ENCODE assay signal across 19 mouse cellular contexts in genomic region chr2:35133891-35134290, GRCm38 (mm10). TPM values are rescaled to one million over a fixed set of nuclear protein-coding genes. Genes with fewer than 3 reads are reported as not detected.
DNase-seq lines count a peak whose midpoint lies in the region; ATAC-seq and TF ChIP-seq lines count a peak whose summit lies in the region.
"Had no signal": no experiment of that assay in that cellular context is flagged by ENCODE, and none has a peak within 500 bp of the region (broad histone marks: within the 10 kb centered on the region; RNA-seq: fewer than 3 reads in every experiment).

No protein-coding gene starts in this region.

- no peak overlapping the region for H3K4me2 ChIP-seq in forebrain, embryonic 14.5 days (ENCODE audit: low read length)
- no peak overlapping the region for H3K4me2 ChIP-seq in forebrain, embryonic 15.5 days (replicated peaks)
- no peak overlapping the region for H3K4me2 ChIP-seq in lung, embryonic 14.5 days
- no peak overlapping the region for H3K4me2 ChIP-seq in midbrain, embryonic 11.5 days
- H3K4me2 ChIP-seq in midbrain, postnatal 0 days (ENCODE audit: low read depth, low read length, poor library complexity, severe bottlenecking): no peak overlapping the region

- H3K9ac ChIP-seq in forebrain, embryonic 14.5 days (ENCODE audit: low read length): no peak overlapping the region
- H3K9ac ChIP-seq in forebrain, embryonic 15.5 days (replicated peaks): no peak overlapping the region
- H3K9ac ChIP-seq in lung, embryonic 14.5 days: no peak overlapping the region
- no peak overlapping the region for H3K9ac ChIP-seq in midbrain, embryonic 11.5 days (ENCODE audit: low read length)
- no peak overlapping the region for H3K9ac ChIP-seq in midbrain, postnatal 0 days (replicated peaks; ENCODE audit: low read length, poor library complexity, severe bottlenecking)
- H3K9ac ChIP-seq: embryonic facial prominence, embryonic 12.5 days; forebrain, postnatal 0 days had no signal

- no peaks in the 10 kb centered on the region for H3K9me3 ChIP-seq in forebrain, embryonic 14.5 days (replicated peaks; ENCODE audit: control insufficient read depth, low read length)
- no peaks in the 10 kb centered on the region for H3K9me3 ChIP-seq in forebrain, embryonic 15.5 days
- H3K9me3 ChIP-seq in lung, embryonic 14.5 days (ENCODE audit: low read depth, low read length): no peaks in the 10 kb centered on the region
- no peaks in the 10 kb centered on the region for H3K9me3 ChIP-seq in midbrain, embryonic 11.5 days (ENCODE audit: control insufficient read depth, low read length)
- H3K9me3 ChIP-seq in midbrain, postnatal 0 days (ENCODE audit: low read length): no peaks in the 10 kb centered on the region
- H3K9me3 ChIP-seq: embryonic facial prominence, embryonic 10.5 days; embryonic facial prominence, embryonic 12.5 days had no signal

- no peak for ATAC-seq in forebrain, embryonic 14.5 days
- no peak for ATAC-seq in forebrain, embryonic 15.5 days (replicated peaks)
- ATAC-seq in lung, embryonic 14.5 days (ENCODE audit: insufficient read depth): no peak
- ATAC-seq in midbrain, embryonic 11.5 days (ENCODE audit: low FRiP score): no peak
- ATAC-seq in midbrain, postnatal 0 days (ENCODE audit: low FRiP score): no peak
- ATAC-seq: forebrain, postnatal 0 days had no signal

- H3K27ac ChIP-seq in forebrain, embryonic 14.5 days (ENCODE audit: low read depth, low read length): no peak overlapping the region
- H3K27ac ChIP-seq in forebrain, embryonic 15.5 days (replicated peaks): no peak overlapping the region
- H3K27ac ChIP-seq in lung, embryonic 14.5 days (ENCODE audit: low read depth): no peak overlapping the region
- H3K27ac ChIP-seq in midbrain, embryonic 11.5 days (ENCODE audit: low read depth, low read length): no peak overlapping the region
- H3K27ac ChIP-seq in midbrain, postnatal 0 days (ENCODE audit: low read depth, low read length): no peak overlapping the region
- H3K27ac ChIP-seq: embryonic facial prominence, embryonic 10.5 days; embryonic facial prominence, embryonic 12.5 days had no signal

- DNase-seq in forebrain, embryonic 14.5 days (ENCODE audit: low spot score): peak; percentile 6
- DNase-seq in lung, embryonic 14.5 days: peak; percentile 54
- DNase-seq in lung, adult 18-20 months: no peak
- DNase-seq in midbrain, embryonic 11.5 days (ENCODE audit: low spot score, missing footprints): peak; percentile 66
- no peak for DNase-seq in midbrain, postnatal 0 days (ENCODE audit: low spot score)
- no peak for DNase-seq in right cerebral cortex, postnatal 36 days (ENCODE audit: low spot score in 2 of 2)
- DNase-seq: adrenal gland, adult 2 months; adrenal gland, postnatal 10 days; adrenal gland, postnatal 25 days; cerebellum, adult 11-12 months; cerebellum, adult 2 months; cerebellum, adult 9-10 months; cerebellum, postnatal 10 days; cerebellum, postnatal 25 days; forebrain, postnatal 0 days had no signal

- peaks cover 42% of the 10 kb centered on the region for H3K36me3 ChIP-seq in forebrain, embryonic 14.5 days (ENCODE audit: control insufficient read depth, insufficient read depth, low read length)
- H3K36me3 ChIP-seq in forebrain, embryonic 15.5 days: peaks cover 42% of the 10 kb centered on the region
- peaks cover 38% of the 10 kb centered on the region for H3K36me3 ChIP-seq in lung, embryonic 14.5 days (ENCODE audit: insufficient read depth)
- peaks cover 12% of the 10 kb centered on the region for H3K36me3 ChIP-seq in midbrain, embryonic 11.5 days (ENCODE audit: control insufficient read depth, insufficient read depth, low read length)
- peaks cover 21% of the 10 kb centered on the region; the same call in 1 of the 2 replicates for H3K36me3 ChIP-seq in midbrain, postnatal 0 days (ENCODE audit: insufficient read depth, low read length)

- 71% methylated on average over 5 of the region's 5 CpGs for WGBS in forebrain, embryonic 14.5 days
- 47% methylated on average over 5 of the region's 5 CpGs for WGBS in forebrain, embryonic 15.5 days
- WGBS in lung, embryonic 14.5 days: 59% methylated on average over 5 of the region's 5 CpGs
- 88% methylated on average over 5 of the region's 5 CpGs for WGBS in midbrain, embryonic 11.5 days
- WGBS in midbrain, postnatal 0 days: 82% methylated on average over 5 of the region's 5 CpGs

- no peaks in the 10 kb centered on the region for H3K27me3 ChIP-seq in forebrain, embryonic 14.5 days (replicated peaks; ENCODE audit: control insufficient read depth, insufficient read depth, low read length)
- H3K27me3 ChIP-seq in forebrain, embryonic 15.5 days: no peaks in the 10 kb centered on the region
- no peaks in the 10 kb centered on the region for H3K27me3 ChIP-seq in lung, embryonic 14.5 days (ENCODE audit: insufficient read depth, low read length)
- no peaks in the 10 kb centered on the region for H3K27me3 ChIP-seq in midbrain, embryonic 11.5 days (ENCODE audit: control insufficient read depth, insufficient read depth, low read length)
- no peaks in the 10 kb centered on the region for H3K27me3 ChIP-seq in midbrain, postnatal 0 days (ENCODE audit: insufficient read depth, low read length)
- H3K27me3 ChIP-seq: embryonic facial prominence, embryonic 12.5 days had no signal

- no peak for TF ChIP-seq CTCF in lung, embryonic 14.5 days (IDR thresholded peaks at IDR 0.05; ENCODE audit: low read depth)
- TF ChIP-seq CTCF in midbrain, postnatal 0 days (IDR thresholded peaks at IDR 0.05): no peak

- no peak overlapping the region for H3K4me3 ChIP-seq in forebrain, embryonic 14.5 days (ENCODE audit: low read depth, low read length)
- H3K4me3 ChIP-seq in forebrain, embryonic 15.5 days: no peak overlapping the region
- no peak overlapping the region for H3K4me3 ChIP-seq in lung, embryonic 14.5 days (ENCODE audit: low read depth, low read length)
- H3K4me3 ChIP-seq in midbrain, embryonic 11.5 days (ENCODE audit: low read depth, low read length): no peak overlapping the region
- no peak overlapping the region for H3K4me3 ChIP-seq in midbrain, postnatal 0 days (ENCODE audit: low read depth, low read length)
- H3K4me3 ChIP-seq: embryonic facial prominence, embryonic 12.5 days had no signal

- H3K4me1 ChIP-seq in forebrain, embryonic 14.5 days (ENCODE audit: control insufficient read depth, insufficient read depth, low read length): peaks cover 6% of the 10 kb centered on the region; the same call in 1 of the 2 replicates
- peaks cover 15% of the 10 kb centered on the region for H3K4me1 ChIP-seq in forebrain, embryonic 15.5 days
- H3K4me1 ChIP-seq in lung, embryonic 14.5 days (ENCODE audit: insufficient read depth): no peaks in the 10 kb centered on the region
- peaks cover 8% of the 10 kb centered on the region for H3K4me1 ChIP-seq in midbrain, embryonic 11.5 days (ENCODE audit: control insufficient read depth, insufficient read depth, low read length)
- 0 out of 2 replicates have a peak, but pooled peaks cover 3% of the 10 kb centered on the region for H3K4me1 ChIP-seq in midbrain, postnatal 0 days (ENCODE audit: insufficient read depth, low read length)

RNA-seq across cellular contexts. Expression of gene Cntrl, which starts 24.6 kb away (rescaled TPM):
- polyA plus RNA-seq in forebrain, embryonic 14.5 days (2014; fragmentation: Nextera tagmentation; extraction: Ambion mirVana): 14.5 and 14.9 TPM in 2 replicates
- polyA plus RNA-seq in forebrain, embryonic 15.5 days (2015; fragmentation: Nextera tagmentation; extraction: Ambion mirVana): 15.5 and 17.9 TPM in 2 replicates
- polyA plus RNA-seq in lung, embryonic 14.5 days (2014; fragmentation: Nextera tagmentation; extraction: Ambion mirVana): 30.5 and 30.8 TPM in 2 replicates
- 32.8 and 36.6 TPM in 2 replicates for polyA plus RNA-seq in midbrain, embryonic 11.5 days (2014; fragmentation: Nextera tagmentation; extraction: Ambion mirVana)
- 7.0 and 11.8 TPM in 2 replicates for total RNA-seq in midbrain, postnatal 0 days (2014; rRNA removed)
- 6.1 and 8.2 TPM in 2 replicates for polyA plus RNA-seq in midbrain, postnatal 0 days (2015; fragmentation: Nextera tagmentation; extraction: Ambion mirVana)

RNA-seq across cellular contexts. Expression of gene AI182371, which starts 32.5 kb away (rescaled TPM):
- polyA plus RNA-seq in forebrain, embryonic 14.5 days (2014; fragmentation: Nextera tagmentation; extraction: Ambion mirVana): 0.12 and 0.27 TPM in 2 replicates
- 0.32 and 0.39 TPM in 2 replicates for polyA plus RNA-seq in forebrain, embryonic 15.5 days (2015; fragmentation: Nextera tagmentation; extraction: Ambion mirVana)
- polyA plus RNA-seq in lung, embryonic 14.5 days (2014; fragmentation: Nextera tagmentation; extraction: Ambion mirVana): 0.15 TPM in 1 of 2 replicates, not detected in the other
- polyA plus RNA-seq in midbrain, embryonic 11.5 days (2014; fragmentation: Nextera tagmentation; extraction: Ambion mirVana): not detected in 2 replicates
- 0.93 and 1.2 TPM in 2 replicates for total RNA-seq in midbrain, postnatal 0 days (2014; rRNA removed)
- polyA plus RNA-seq in midbrain, postnatal 0 days (2015; fragmentation: Nextera tagmentation; extraction: Ambion mirVana): 0.19 TPM in 1 of 2 replicates, not detected in the other
- polyA plus RNA-seq: adrenal gland, adult 2 months; C2C12 had no signal

Comparison
In these comparisons a context has a peak if more than half of its experiments do, and no peak if none do; other contexts are left out.
1. DNase-seq: peak in forebrain, embryonic 14.5 days (single experiment), lung, embryonic 14.5 days (single experiment) and midbrain, embryonic 11.5 days (single experiment); none in lung, adult 18-20 months (0 of 2), midbrain, postnatal 0 days (single experiment) and right cerebral cortex, postnatal 36 days (0 of 2).